Mouse (Mus musculus): Measurements from ENCODE around the gene Gm49373.

GRCm38 (mm10) chr9:21036666-21037065, 36.2 kb downstream of the Gm49373 start:
- TF ChIP-seq CTCF (conservative IDR thresholded peaks at IDR 0.05; ENCODE audit: insufficient read depth, insufficient read length, low read depth, low read length) (no peak), POLR2A (IDR thresholded peaks at IDR 0.05; ENCODE audit: low read depth, low read length) (no peak)
